Mouse (Mus musculus): ENCODE data around the gene Tdrd9. TPM values are rescaled to one million over a fixed set of nuclear protein-coding genes. Genes with fewer than 3 reads are reported as not detected.
"Not testable (repeated sequence)": the region's sequence is repeated elsewhere in the genome, so short reads cannot be mapped to it uniquely, and the experiment has no call there.

Gene Tdrd9
- polyA plus RNA-seq, 1 experiment from 2014 or later, result 0.07 TPM

DNA sequence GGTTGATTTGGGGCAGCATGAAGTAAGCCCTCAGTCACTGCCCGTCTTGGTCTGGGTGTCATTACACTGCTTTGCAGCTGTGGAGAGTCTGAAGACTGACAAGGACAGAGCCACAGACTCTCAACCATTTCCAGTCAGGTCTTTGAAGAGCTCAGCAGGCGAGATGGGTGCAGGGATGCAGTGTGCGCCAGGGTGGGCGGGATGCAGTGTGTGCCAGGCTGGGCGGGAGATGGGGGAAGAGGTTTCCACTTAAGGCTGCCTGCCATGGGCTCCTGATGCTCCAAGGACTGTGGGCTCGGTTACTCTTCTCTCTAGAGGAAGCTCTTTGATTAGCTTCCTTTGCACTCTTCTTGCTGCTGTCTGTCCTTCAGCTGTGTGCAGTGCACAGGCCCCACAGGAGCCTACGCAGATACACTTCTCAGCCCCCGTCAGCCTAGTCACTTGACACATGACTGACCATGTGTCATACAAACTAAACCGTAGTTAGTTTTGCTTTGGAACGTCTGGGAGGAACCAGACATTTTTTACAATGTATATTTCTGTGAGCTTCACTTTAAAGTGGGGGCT lies 62.1 kb downstream of the Tdrd9 start:
- H3K9me3 ChIP-seq (replicated peaks; ENCODE audit: control insufficient read depth, low read length), result no peaks in the 10 kb centered on the region
- H3K4me1 ChIP-seq (ENCODE audit: control insufficient read depth, low read depth, low read length), result no peaks in the 10 kb centered on the region
- no peak overlapping the region for H3K9ac ChIP-seq (ENCODE audit: low read depth, low read length)
- 57% methylated on average over 10 of the region's 10 CpGs for WGBS (ENCODE audit: insufficient replicate concordance)
- H3K27me3 ChIP-seq (ENCODE audit: control insufficient read depth, insufficient read depth, low read depth, low read length), result no peaks in the 10 kb centered on the region
- ATAC-seq (ENCODE audit: low read depth), result no peak
- H3K4me2 ChIP-seq (ENCODE audit: low read depth, low read length), result no peak overlapping the region
- no peak overlapping the region for H3K4me3 ChIP-seq (ENCODE audit: low read depth, low read length)
- H3K27ac ChIP-seq (ENCODE audit: low read length), result no peak overlapping the region
- no peaks in the 10 kb centered on the region for H3K36me3 ChIP-seq (ENCODE audit: control insufficient read depth, insufficient read depth)

GRCm38 (mm10) chr12:112035341-112036100 lies 64.2 kb downstream of the Tdrd9 start:
- H3K4me3 ChIP-seq (ENCODE audit: low read depth, low read length); H3K27me3 ChIP-seq (ENCODE audit: control insufficient read depth, insufficient read depth, low read depth, low read length); H3K27ac ChIP-seq (ENCODE audit: low read length); H3K4me1 ChIP-seq (ENCODE audit: control insufficient read depth, low read depth, low read length); H3K9ac ChIP-seq (ENCODE audit: low read depth, low read length); H3K9me3 ChIP-seq (replicated peaks; ENCODE audit: control insufficient read depth, low read length); H3K36me3 ChIP-seq (ENCODE audit: control insufficient read depth, insufficient read depth); H3K4me2 ChIP-seq (ENCODE audit: low read depth, low read length); ATAC-seq (ENCODE audit: low read depth): not testable (repeated sequence)
- WGBS (ENCODE audit: insufficient replicate concordance), result 57% methylated on average over 6 of the region's 6 CpGs

- H3K36me3 ChIP-seq (ENCODE audit: control insufficient read depth, insufficient read depth), result no peaks in the 10 kb centered on the region
- ATAC-seq (ENCODE audit: low read depth), result no peak
- H3K27me3 ChIP-seq (ENCODE audit: control insufficient read depth, insufficient read depth, low read depth, low read length), result no peaks in the 10 kb centered on the region
- H3K4me3 ChIP-seq (ENCODE audit: low read depth, low read length), result no peak overlapping the region
- WGBS (ENCODE audit: insufficient replicate concordance), result 76% methylated on average over 10 of the region's 10 CpGs
- no peak overlapping the region for H3K9ac ChIP-seq (ENCODE audit: low read depth, low read length)
- H3K9me3 ChIP-seq (replicated peaks; ENCODE audit: control insufficient read depth, low read length), result no peaks in the 10 kb centered on the region
- H3K27ac ChIP-seq (ENCODE audit: low read length), result no peak overlapping the region
- no peak overlapping the region for H3K4me2 ChIP-seq (ENCODE audit: low read depth, low read length)
- H3K4me1 ChIP-seq (ENCODE audit: control insufficient read depth, low read depth, low read length), result no peaks in the 10 kb centered on the region
Observed at GRCm38 (mm10) chr12:112038441-112038840, 67.1 kb downstream of the Tdrd9 start.

DNA sequence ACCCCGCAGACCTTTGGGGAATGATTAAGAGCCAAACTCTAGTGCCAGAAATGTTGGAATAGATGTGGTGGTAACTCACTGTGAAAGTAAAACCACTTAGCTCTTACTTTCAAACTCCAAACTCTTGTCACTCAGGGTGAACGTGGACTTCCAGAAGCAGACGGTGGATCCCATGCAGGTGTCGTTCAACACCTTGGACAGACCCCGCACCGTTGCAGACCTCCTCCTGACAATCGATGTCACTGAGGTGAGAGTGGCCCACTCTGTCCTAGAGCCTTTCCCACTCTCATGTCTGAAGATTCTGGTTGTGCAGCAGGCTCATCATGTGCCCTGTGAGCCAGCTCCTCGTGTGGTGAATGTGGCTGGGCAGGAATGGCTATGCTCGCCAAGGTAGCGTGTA lies 67.8 kb downstream of the Tdrd9 start:
- Histone ChIP-seq H3K9me3 (replicated peaks; ENCODE audit: control insufficient read depth, low read length) (no peaks in the 10 kb centered on the region), H3K27ac (ENCODE audit: low read length) (no peak overlapping the region), H3K36me3 (ENCODE audit: control insufficient read depth, insufficient read depth) (no peaks in the 10 kb centered on the region), H3K27me3 (ENCODE audit: control insufficient read depth, insufficient read depth, low read depth, low read length) (no peaks in the 10 kb centered on the region), H3K4me2 (ENCODE audit: low read depth, low read length) (no peak overlapping the region), H3K4me1 (ENCODE audit: control insufficient read depth, low read depth, low read length) (no peaks in the 10 kb centered on the region), H3K9ac (ENCODE audit: low read depth, low read length) (no peak overlapping the region), H3K4me3 (ENCODE audit: low read depth, low read length) (no peak overlapping the region)
- no peak for ATAC-seq (ENCODE audit: low read depth)
- WGBS (ENCODE audit: insufficient replicate concordance), result 78% methylated on average over 10 of the region's 10 CpGs

DNA sequence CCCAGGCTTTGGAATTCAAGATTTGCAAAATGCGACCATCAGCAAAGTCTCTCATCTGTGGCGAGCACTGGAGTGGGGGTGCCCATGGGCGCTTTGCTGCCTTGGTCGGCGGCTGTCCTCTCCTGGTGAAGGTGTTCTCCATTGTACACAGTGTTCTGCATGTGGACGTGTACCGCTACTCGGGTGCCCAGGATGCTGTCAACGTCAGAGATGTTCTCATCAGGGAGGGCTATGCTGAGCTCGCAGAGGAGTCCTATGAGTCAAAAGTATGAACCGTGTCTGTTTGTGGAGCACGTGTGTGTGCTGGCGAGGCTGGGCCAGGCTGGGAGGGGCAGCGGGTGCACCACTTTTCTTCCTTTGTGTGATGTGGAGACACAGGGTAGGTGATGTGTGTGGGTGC lies 71.3 kb downstream of the Tdrd9 start:
- H3K9ac ChIP-seq (ENCODE audit: low read depth, low read length), result no peak overlapping the region
- ATAC-seq (ENCODE audit: low read depth), result no peak
- H3K4me2 ChIP-seq (ENCODE audit: low read depth, low read length), result no peak overlapping the region
- no peaks in the 10 kb centered on the region for H3K4me1 ChIP-seq (ENCODE audit: control insufficient read depth, low read depth, low read length)
- H3K36me3 ChIP-seq (ENCODE audit: control insufficient read depth, insufficient read depth), result no peaks in the 10 kb centered on the region
- H3K9me3 ChIP-seq (replicated peaks; ENCODE audit: control insufficient read depth, low read length), result no peaks in the 10 kb centered on the region
- H3K4me3 ChIP-seq (ENCODE audit: low read depth, low read length), result no peak overlapping the region
- no peaks in the 10 kb centered on the region for H3K27me3 ChIP-seq (ENCODE audit: control insufficient read depth, insufficient read depth, low read depth, low read length)
- 75% methylated on average over 14 of the region's 14 CpGs for WGBS (ENCODE audit: insufficient replicate concordance)
- H3K27ac ChIP-seq (ENCODE audit: low read length), result no peak overlapping the region

- H3K4me2 ChIP-seq (ENCODE audit: low read depth, low read length), result no peak overlapping the region
Observed at GRCm38 (mm10) chr12:112077651-112078050, 106.3 kb downstream of the Tdrd9 start.

DNA sequence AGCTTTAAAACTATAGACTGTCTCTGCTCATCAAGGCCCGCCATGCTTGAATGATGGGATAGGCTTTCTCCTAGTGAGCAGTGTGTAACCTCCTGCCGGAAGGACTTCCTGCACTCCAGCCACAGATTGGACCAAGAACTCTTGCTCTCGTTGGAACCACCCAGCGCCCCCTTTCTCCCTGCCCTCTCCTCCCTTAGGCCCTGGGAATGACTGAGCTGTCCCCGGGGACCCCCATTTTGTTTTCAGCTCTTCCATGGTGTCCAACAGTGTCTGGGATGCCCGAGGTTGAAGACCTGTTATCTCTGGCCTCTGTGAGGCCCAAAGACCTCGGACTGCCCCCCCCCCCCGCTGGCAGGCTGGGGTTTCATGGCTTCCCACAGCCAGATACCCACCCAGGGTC lies 108.6 kb downstream of the Tdrd9 start:
- Histone ChIP-seq H3K9ac (ENCODE audit: low read depth, low read length) (no peak overlapping the region), H3K4me3 (ENCODE audit: low read depth, low read length) (no peak overlapping the region), H3K4me2 (ENCODE audit: low read depth, low read length) (no peak overlapping the region), H3K27me3 (ENCODE audit: control insufficient read depth, insufficient read depth, low read depth, low read length) (no peaks in the 10 kb centered on the region), H3K27ac (ENCODE audit: low read length) (no peak overlapping the region), H3K4me1 (ENCODE audit: control insufficient read depth, low read depth, low read length) (no peaks in the 10 kb centered on the region), H3K9me3 (replicated peaks; ENCODE audit: control insufficient read depth, low read length) (no peaks in the 10 kb centered on the region), H3K36me3 (ENCODE audit: control insufficient read depth, insufficient read depth) (no peaks in the 10 kb centered on the region)
- 56% methylated on average over 8 of the region's 8 CpGs for WGBS (ENCODE audit: insufficient replicate concordance)
- ATAC-seq (ENCODE audit: low read depth), result no peak

More at GRCm38 (mm10) chr12:112077651-112078050, 106.3 kb downstream of the Tdrd9 start:
- H3K36me3 ChIP-seq (ENCODE audit: control insufficient read depth, insufficient read depth), result no peaks in the 10 kb centered on the region
- no peaks in the 10 kb centered on the region for H3K27me3 ChIP-seq (ENCODE audit: control insufficient read depth, insufficient read depth, low read depth, low read length)
- H3K9me3 ChIP-seq (replicated peaks; ENCODE audit: control insufficient read depth, low read length), result no peaks in the 10 kb centered on the region
- WGBS (ENCODE audit: insufficient replicate concordance), result 3% methylated on average over 6 of the region's 6 CpGs
- no peaks in the 10 kb centered on the region for H3K4me1 ChIP-seq (ENCODE audit: control insufficient read depth, low read depth, low read length)
- no peak for ATAC-seq (ENCODE audit: low read depth)
- H3K4me3 ChIP-seq (ENCODE audit: low read depth, low read length), result no peak overlapping the region
- H3K9ac ChIP-seq (ENCODE audit: low read depth, low read length), result no peak overlapping the region
- no peak overlapping the region for H3K27ac ChIP-seq (ENCODE audit: low read length)

DNA sequence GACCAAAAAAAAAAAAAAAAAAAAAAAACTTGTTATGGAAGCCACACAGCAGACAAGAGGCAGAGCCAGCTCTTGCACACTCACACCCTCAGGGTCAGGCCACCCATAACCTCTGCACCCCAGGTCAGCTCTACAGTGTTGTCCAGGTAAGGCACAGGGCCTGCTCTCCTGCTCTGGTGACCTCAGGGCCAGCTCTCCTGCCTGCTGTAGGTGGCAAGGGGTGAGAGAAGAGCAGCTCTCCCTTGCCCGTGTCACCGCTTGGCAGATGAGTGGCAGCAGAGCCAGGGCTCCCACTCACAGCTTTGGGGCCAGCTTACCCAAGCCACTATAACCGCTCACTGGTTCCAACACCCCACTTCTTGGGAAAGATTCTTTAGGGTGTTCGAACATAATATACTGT lies 109.6 kb downstream of the Tdrd9 start:
- Histone ChIP-seq H3K27ac (ENCODE audit: low read length) (no peak overlapping the region), H3K27me3 (ENCODE audit: control insufficient read depth, insufficient read depth, low read depth, low read length) (no peaks in the 10 kb centered on the region), H3K4me2 (ENCODE audit: low read depth, low read length) (no peak overlapping the region), H3K4me1 (ENCODE audit: control insufficient read depth, low read depth, low read length) (no peaks in the 10 kb centered on the region), H3K9ac (ENCODE audit: low read depth, low read length) (no peak overlapping the region), H3K36me3 (ENCODE audit: control insufficient read depth, insufficient read depth) (no peaks in the 10 kb centered on the region), H3K9me3 (replicated peaks; ENCODE audit: control insufficient read depth, low read length) (no peaks in the 10 kb centered on the region), H3K4me3 (ENCODE audit: low read depth, low read length) (no peak overlapping the region)
- ATAC-seq (ENCODE audit: low read depth), result no peak
- 70% methylated on average over 4 of the region's 4 CpGs for WGBS (ENCODE audit: insufficient replicate concordance)

GRCm38 (mm10) chr12:112082241-112082640 lies 110.9 kb downstream of the Tdrd9 start:
- no peak overlapping the region for H3K4me3 ChIP-seq (ENCODE audit: low read depth, low read length)
- no peaks in the 10 kb centered on the region for H3K27me3 ChIP-seq (ENCODE audit: control insufficient read depth, insufficient read depth, low read depth, low read length)
- no peak for ATAC-seq (ENCODE audit: low read depth)
- H3K4me1 ChIP-seq (ENCODE audit: control insufficient read depth, low read depth, low read length), result no peaks in the 10 kb centered on the region
- no peak overlapping the region for H3K4me2 ChIP-seq (ENCODE audit: low read depth, low read length)
- no peaks in the 10 kb centered on the region for H3K36me3 ChIP-seq (ENCODE audit: control insufficient read depth, insufficient read depth)
- no peak overlapping the region for H3K9ac ChIP-seq (ENCODE audit: low read depth, low read length)
- H3K27ac ChIP-seq (ENCODE audit: low read length), result no peak overlapping the region
- 39% methylated on average over 1 of the region's 1 CpGs for WGBS (ENCODE audit: insufficient replicate concordance)
- no peaks in the 10 kb centered on the region for H3K9me3 ChIP-seq (replicated peaks; ENCODE audit: control insufficient read depth, low read length)

Measured in liver, embryonic 16.5 days (tissue).